Mouse (Mus musculus): ENCODE measurements around the gene Gm20914.
"Not testable (repeated sequence)": the region's sequence is repeated elsewhere in the genome, so short reads cannot be mapped to it uniquely, and the experiment has no call there.

Gene Gm20914

DNA sequence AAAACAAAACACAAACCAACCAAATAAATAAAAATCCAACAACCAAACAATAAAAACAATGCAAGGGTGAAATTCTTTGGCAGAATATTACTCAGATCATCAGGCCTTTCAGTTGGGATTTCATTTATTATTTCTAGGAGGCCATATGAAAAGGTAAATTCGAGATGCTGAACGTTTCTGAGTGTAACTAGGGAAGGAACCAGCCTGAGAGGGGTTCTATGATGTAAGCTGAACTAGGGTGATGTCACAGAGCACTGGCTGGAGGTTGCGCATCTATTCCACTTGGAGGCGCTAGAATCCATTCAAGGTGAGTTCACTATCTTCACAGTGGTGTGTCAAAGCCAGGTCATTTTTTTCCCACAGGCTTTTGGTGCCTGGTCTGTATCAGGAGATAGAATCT lies at the start of gene Gm20914:
TSS of gene Gm20914 (plus strand) at position 301 of the 400 bp plus-strand sequence.
- not testable (repeated sequence) for DNase-seq
